Mouse (Mus musculus): ENCODE measurements around the gene Ulk1.
A peak's percentile ranks its signal among the peaks of the same experiment; 100 is the strongest.
"Not testable (repeated sequence)": the region's sequence is repeated elsewhere in the genome, so short reads cannot be mapped to it uniquely, and the experiment has no call there.

Gene Ulk1

GRCm38 (mm10) chr5:110809667-110810325, at the start of gene Ulk1:
Ulk1 (minus strand) TSS chr5:110810097.
- DNase-seq (ENCODE audit: inconsistent age in 2 of 2, low spot score in 1 of 2): peak; percentile 100

- DNase-seq (ENCODE audit: inconsistent age in 2 of 2, low spot score in 1 of 2): peak; percentile 42 to 83
Observed at GRCm38 (mm10) chr5:110859013-110859650, 49.2 kb upstream of the Ulk1 start.

DNA sequence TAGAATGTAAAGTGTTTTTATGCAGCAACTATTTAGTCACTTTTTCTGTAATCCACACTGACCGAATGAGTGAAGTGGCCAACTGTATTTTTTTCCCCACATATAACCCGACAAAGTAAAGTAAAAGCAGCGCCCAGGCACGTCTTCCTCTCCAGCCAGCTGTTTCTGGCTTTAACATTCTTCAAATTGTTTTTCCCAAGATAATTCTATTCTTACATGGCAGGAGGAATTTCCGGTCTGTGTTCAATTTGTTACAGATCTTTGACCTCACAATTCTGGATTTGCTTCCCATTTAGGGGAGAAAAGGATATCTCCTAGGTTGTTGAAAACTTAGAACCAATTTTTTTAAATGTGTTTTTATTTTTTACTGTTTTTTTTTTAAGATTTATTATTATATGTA, 47.2 kb upstream of the Ulk1 start:
- DNase-seq (ENCODE audit: inconsistent age in 2 of 2, low spot score in 1 of 2): peak in 1 of 2 experiments; percentile 41

- DNase-seq (ENCODE audit: inconsistent age in 2 of 2, low spot score in 1 of 2): no peak
Observed at GRCm38 (mm10) chr5:110852990-110853389, 43.1 kb upstream of the Ulk1 start.

GRCm38 (mm10) chr5:110841046-110841862, 31.4 kb upstream of the Ulk1 start:
- peak; percentile 12 to 29 for DNase-seq (ENCODE audit: inconsistent age in 2 of 2, low spot score in 1 of 2)

DNA sequence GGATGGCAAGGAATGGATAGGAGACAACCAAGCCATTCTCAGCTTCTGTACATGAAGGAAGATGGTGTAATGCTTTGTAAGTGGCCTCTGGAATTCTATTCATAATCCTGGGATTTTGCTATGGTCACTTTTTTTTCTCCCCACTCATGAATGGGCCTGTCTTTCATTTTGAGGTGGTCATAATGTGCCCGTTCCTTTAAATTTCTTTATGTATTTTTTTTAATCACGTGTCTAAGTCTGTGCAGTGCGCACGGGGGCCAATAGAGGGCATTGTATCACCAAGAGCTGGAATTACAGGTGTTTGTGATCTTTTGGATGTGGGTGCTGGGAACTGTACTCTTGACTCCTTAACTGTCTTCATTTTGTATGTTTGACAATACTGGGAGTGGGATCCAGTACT, 30.6 kb upstream of the Ulk1 start:
- DNase-seq (ENCODE audit: inconsistent age in 2 of 2, low spot score in 1 of 2): peak; percentile 32 to 77

- peak; percentile 97 to 99 for DNase-seq (ENCODE audit: inconsistent age in 2 of 2, low spot score in 1 of 2)
Observed at GRCm38 (mm10) chr5:110839678-110840365, 29.9 kb upstream of the Ulk1 start, which contains the start of the genes Hscb and Chek2. Hscb (minus strand) TSS chr5:110839777. Chek2 (plus strand) TSS chr5:110839979.

GRCm38 (mm10) chr5:110839038-110839677, 29.3 kb upstream of the Ulk1 start:
- no peak for DNase-seq (ENCODE audit: inconsistent age in 2 of 2, low spot score in 1 of 2)

- DNase-seq (ENCODE audit: inconsistent age in 2 of 2, low spot score in 1 of 2): not testable (repeated sequence)
Observed at GRCm38 (mm10) chr5:110838016-110838415, 28.1 kb upstream of the Ulk1 start.

GRCm38 (mm10) chr5:110835959-110836358, 26.1 kb upstream of the Ulk1 start:
- peak; percentile 33 to 68 for DNase-seq (ENCODE audit: inconsistent age in 2 of 2, low spot score in 1 of 2)

DNA sequence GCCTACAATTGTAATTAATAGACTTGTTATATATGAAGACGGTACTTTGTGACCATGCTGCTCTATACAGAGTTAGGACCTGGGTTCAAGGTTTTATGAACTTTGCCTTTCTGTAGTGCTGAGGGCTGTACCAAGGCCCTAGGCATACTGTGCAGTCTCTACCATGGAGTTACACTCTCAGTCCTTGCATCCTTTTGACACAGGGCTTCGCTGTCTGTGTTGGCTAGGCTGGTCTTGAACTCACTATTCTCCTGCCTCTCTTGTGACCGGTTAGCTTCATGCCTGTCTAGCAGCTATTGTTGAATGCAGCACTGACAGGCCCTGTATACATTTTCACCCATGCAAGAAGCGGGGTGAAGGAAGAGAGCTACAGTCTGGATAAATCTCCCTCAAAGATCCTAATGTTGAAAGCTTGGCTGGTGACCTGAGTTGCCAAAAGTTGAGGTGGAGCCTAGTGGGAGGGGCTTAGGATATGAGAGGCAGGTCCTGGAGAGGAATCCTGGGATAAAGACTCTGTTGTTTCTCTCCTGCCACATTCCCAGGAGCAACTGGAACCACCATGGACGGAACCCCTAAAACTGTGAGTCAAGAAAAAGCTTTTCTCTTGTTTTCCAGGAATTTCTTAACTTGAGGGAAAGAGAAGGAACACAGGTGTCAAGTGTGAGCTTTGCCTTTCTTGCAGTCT, 21.3 kb upstream of the Ulk1 start:
- DNase-seq (ENCODE audit: inconsistent age in 2 of 2, low spot score in 1 of 2): no peak

DNA sequence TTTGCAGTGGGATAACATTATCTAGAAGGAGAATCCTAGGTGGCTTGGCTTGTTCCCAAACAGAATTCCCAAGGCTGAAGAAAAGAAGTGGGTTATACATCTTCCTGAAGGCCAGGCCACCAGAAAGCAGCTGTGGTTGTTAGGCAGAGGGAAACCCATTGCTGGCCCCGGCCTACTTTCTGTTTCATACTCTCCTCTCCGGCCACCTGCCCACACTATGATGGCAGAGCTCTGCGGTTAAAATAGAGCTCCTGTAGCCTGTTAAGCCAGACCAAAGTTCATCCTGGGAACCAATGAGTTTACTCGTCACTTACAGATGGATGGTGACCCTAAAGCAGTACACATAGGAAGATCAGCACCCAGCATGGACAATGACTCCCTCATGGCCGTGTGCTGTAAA, 17.7 kb upstream of the Ulk1 start:
- no peak for DNase-seq (ENCODE audit: inconsistent age in 2 of 2, low spot score in 1 of 2)

DNA sequence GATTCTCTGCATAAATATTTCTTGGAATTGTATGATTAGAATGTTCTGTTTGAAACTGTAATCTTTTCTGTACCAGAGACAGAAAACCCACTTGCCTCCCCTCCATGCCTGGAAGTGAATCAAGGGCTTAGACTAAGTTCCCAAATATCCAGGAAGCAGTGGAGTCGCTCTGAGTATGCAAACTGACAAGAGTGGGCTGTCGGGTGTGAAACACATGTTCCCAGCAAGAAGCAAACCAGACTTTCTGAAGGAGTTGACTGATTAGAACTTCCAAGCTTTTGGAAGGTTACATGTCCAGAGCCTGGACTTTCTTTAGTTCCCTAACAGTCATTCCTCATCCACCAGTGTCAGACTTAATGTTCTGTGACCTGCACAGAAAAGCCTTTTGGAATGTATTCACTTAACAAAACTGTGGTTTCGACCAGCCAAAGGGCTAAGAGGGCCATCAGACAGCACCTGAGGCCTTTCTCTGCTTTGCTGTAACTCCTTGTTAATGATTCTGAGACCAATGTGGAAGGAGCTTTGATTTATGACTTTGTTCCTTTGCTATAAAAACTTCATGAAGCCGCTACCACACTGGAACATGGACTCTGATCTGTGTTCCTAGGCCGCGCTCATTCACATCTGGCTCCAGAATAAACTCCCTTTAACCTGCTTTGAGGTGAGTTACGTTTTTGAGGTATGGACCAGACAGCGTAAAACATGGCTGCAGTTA, 17.0 kb upstream of the Ulk1 start:
- DNase-seq (ENCODE audit: inconsistent age in 2 of 2, low spot score in 1 of 2): no peak

DNA sequence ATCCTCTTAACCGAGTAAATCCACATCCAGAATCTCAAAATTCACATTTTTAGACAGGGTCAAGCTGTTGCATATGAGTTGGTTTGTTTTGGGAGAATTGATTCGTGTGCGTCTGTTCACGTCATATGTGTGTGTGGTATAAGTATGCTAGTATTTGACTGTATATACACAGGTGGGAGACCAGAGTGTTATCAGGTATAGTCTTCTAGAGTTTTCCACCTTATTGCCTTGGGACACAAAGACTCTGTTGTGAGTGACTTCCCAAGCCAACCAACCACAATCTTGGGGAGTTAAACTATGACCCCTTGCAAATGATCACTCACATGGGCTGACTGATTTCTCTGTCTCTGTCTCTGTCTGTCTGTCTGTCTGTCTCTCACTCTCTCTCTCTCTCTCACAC, 14.5 kb upstream of the Ulk1 start:
- DNase-seq (ENCODE audit: inconsistent age in 2 of 2, low spot score in 1 of 2): no peak

GRCm38 (mm10) chr5:110808821-110809666, 853 bp downstream of the Ulk1 start:
- peak; percentile 37 to 78 for DNase-seq (ENCODE audit: inconsistent age in 2 of 2, low spot score in 1 of 2)

- DNase-seq (ENCODE audit: inconsistent age in 2 of 2, low spot score in 1 of 2): peak; percentile 91 to 96
Observed at GRCm38 (mm10) chr5:110808061-110808631, 1.8 kb downstream of the Ulk1 start.

DNA sequence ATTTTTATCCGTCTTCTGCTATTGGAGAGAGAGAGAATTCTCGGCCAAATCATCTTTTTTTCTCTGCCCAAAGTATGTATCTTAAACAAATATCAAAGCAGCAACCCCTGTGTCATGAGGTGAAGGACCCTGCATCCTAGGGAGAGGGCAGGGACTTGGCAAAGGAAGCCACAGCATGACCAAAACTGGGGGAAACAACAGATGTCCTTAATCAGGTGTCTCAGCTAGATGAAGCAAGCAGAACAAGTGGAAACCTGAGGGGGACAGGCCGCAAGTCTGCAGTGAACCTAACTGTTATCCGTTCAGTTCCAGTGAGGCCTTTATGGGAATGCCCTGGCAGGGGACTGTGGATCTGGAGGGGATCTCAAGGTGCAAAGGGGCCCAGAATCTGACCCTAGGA, 2.4 kb downstream of the Ulk1 start:
- no peak for DNase-seq (ENCODE audit: inconsistent age in 2 of 2, low spot score in 1 of 2)

DNA sequence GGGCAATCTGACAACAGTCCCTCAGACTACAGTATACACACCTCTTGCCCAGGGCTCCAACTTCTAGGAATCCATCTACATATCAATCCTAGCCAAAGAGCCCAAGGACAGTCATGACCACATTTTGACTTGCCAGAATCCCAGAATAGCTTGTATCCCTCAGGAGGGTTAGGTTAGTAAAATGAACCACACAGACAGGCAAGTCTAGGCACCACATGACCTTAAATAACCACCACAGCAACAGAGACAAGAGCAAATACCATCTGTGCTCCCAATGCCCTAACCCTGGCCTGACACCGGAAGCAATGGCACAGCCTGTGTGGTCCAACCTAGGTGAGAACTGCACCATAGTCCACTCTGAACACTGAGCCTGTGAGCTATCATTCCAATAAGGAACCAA, 3.2 kb downstream of the Ulk1 start:
- DNase-seq (ENCODE audit: inconsistent age in 2 of 2, low spot score in 1 of 2): peak in 1 of 2 experiments; percentile 37
